Mouse (Mus musculus) MEL (cell line): ENCODE measurements around the gene Kcnmb2. TPM values are rescaled to one million over a fixed set of nuclear protein-coding genes. Genes with fewer than 3 reads are reported as not detected.

Source experiments
- DNase-seq: peaks from one replicate; pipeline ENCODE4 v3.0.0; 2011; ENCODE audit warnings: low read depth, low spot score
- H3K27ac ChIP-seq: 2 replicates; pipeline ENCODE4 v1.5.1; 2012; ENCODE audit warnings: low read depth, mild to moderate bottlenecking, control low read depth, low read length, moderate library complexity; ENCODE audit not compliant: control insufficient read depth
- H3K27me3 ChIP-seq, 2 experiments: fragments of 150-350 bp in 1 of 2; sonication (generic) in 1 of 2; 2 replicates each; pipeline ENCODE4 v1.6.1; 2012; ENCODE audit warnings: low read length in 2 of 2, mild to moderate bottlenecking in 2 of 2, improper control_type of control experiment in 1 of 2, moderate library complexity in 1 of 2; ENCODE audit not compliant: insufficient read depth in 2 of 2, control insufficient read depth in 1 of 2
- H3K36me3 ChIP-seq, 2 experiments: 2 replicates each; pipeline ENCODE4 v1.6.1; 2012 to 2014; ENCODE audit warnings: low read length in 2 of 2, improper control_type of control experiment in 1 of 2, inconsistent platforms in 1 of 2, mild to moderate bottlenecking in 1 of 2; ENCODE audit not compliant: insufficient read depth in 2 of 2, control insufficient read depth in 1 of 2
- H3K4me1 ChIP-seq, 2 experiments: fragments of 150-350 bp in 1 of 2; sonication (generic) in 1 of 2; 2 replicates each; pipeline ENCODE4 v1.6.1; 2012; ENCODE audit warnings: low read length in 2 of 2, improper control_type of control experiment in 1 of 2, mild to moderate bottlenecking in 1 of 2; ENCODE audit not compliant: insufficient read depth in 2 of 2, control insufficient read depth in 1 of 2
- H3K4me3 ChIP-seq, 2 experiments: fragments of 150-350 bp in 1 of 2; sonication (generic) in 1 of 2; 2 replicates each; pipeline ENCODE4 v1.5.1; 2012; ENCODE audit warnings: low read depth in 2 of 2, low read length in 2 of 2, mild to moderate bottlenecking in 2 of 2, moderate library complexity in 2 of 2, control low read depth in 1 of 2, improper control_type of control experiment in 1 of 2; ENCODE audit not compliant: control insufficient read depth in 1 of 2, insufficient read depth in 1 of 2
- H3K79me2 ChIP-seq: 2 replicates; pipeline ENCODE4 v1.6.1; 2012; ENCODE audit warnings: mild to moderate bottlenecking, low read length, moderate library complexity; ENCODE audit not compliant: control insufficient read depth, poor library complexity, insufficient read depth
- H3K9ac ChIP-seq: 2 replicates; pipeline ENCODE4 v1.6.1; 2012; ENCODE audit warnings: low read depth, mild to moderate bottlenecking, control low read depth, low read length, moderate library complexity; ENCODE audit not compliant: control insufficient read depth, poor library complexity, severe bottlenecking
- H3K9me3 ChIP-seq: fragments of 150-350 bp; sonication (generic); replicated peaks from 2 replicates; pipeline ENCODE4 v1.6.1; 2012; ENCODE audit warnings: mild to moderate bottlenecking, low read length, improper control_type of control experiment, moderate library complexity; ENCODE audit not compliant: insufficient read depth
- BHLHE40 ChIP-seq: IDR thresholded peaks from 2 replicates; pipeline ENCODE4 v1.6.1; 2012; ENCODE audit warnings: low read depth, mild to moderate bottlenecking, inconsistent platforms, low read length, improper control_type of control experiment, borderline replicate concordance
- CHD1 ChIP-seq: IDR thresholded peaks from 2 replicates; pipeline ENCODE4 v1.6.1; 2012; ENCODE audit warnings: low read depth, mild to moderate bottlenecking, inconsistent platforms, low read length, improper control_type of control experiment
- CHD2 ChIP-seq: IDR thresholded peaks from 2 replicates; pipeline ENCODE4 v1.6.1; 2011; ENCODE audit warnings: low read length, improper control_type of control experiment
- E2F4 ChIP-seq: IDR thresholded peaks from 2 replicates; pipeline ENCODE4 v1.6.1; 2011; ENCODE audit warnings: low read depth, low read length, improper control_type of control experiment, borderline replicate concordance
- ELF1 ChIP-seq: IDR thresholded peaks from 2 replicates; pipeline ENCODE4 v1.6.1; 2014; ENCODE audit warnings: low read depth, mild to moderate bottlenecking, inconsistent platforms, low read length, improper control_type of control experiment, moderate library complexity
- HCFC1 ChIP-seq: IDR thresholded peaks from 2 replicates; pipeline ENCODE4 v1.6.1; 2012; ENCODE audit warnings: low read depth, mild to moderate bottlenecking, inconsistent platforms, low read length, improper control_type of control experiment, moderate library complexity
- KAT2A ChIP-seq: conservative IDR thresholded peaks from 2 replicates; pipeline ENCODE4 v1.6.1; 2012; ENCODE audit warnings: low read depth, low read length, improper control_type of control experiment, inconsistent platforms
- MAZ ChIP-seq: IDR thresholded peaks from 2 replicates; pipeline ENCODE4 v1.6.1; 2012; ENCODE audit warnings: low read depth, mild to moderate bottlenecking, inconsistent platforms, low read length, improper control_type of control experiment
- MYB ChIP-seq: IDR thresholded peaks from 2 replicates; pipeline ENCODE4 v1.6.1; 2011; ENCODE audit warnings: mild to moderate bottlenecking, low read depth, low read length, improper control_type of control experiment
- MYC ChIP-seq: IDR thresholded peaks from 2 replicates; pipeline ENCODE4 v1.6.1; 2011; ENCODE audit warnings: low read depth, mild to moderate bottlenecking, low read length, improper control_type of control experiment, moderate library complexity
- POLR2AphosphoS2 ChIP-seq: IDR thresholded peaks from 2 replicates; pipeline ENCODE4 v1.6.1; 2011; ENCODE audit warnings: low read length, improper control_type of control experiment
- POLR2AphosphoS5 ChIP-seq: IDR thresholded peaks from 2 replicates; pipeline ENCODE4 v1.6.1; 2012; ENCODE audit warnings: low read depth, borderline replicate concordance, mild to moderate bottlenecking, inconsistent platforms, low read length, moderate library complexity, mixed read lengths
- SMC3 ChIP-seq: IDR thresholded peaks from 2 replicates; pipeline ENCODE4 v1.6.1; 2011; ENCODE audit warnings: low read depth, low read length, improper control_type of control experiment
- TBP ChIP-seq: IDR thresholded peaks from 2 replicates; pipeline ENCODE4 v1.8.0; 2011; ENCODE audit warnings: low read depth, low read length, improper control_type of control experiment
- TCF12 ChIP-seq: IDR thresholded peaks from 2 replicates; pipeline ENCODE4 v1.6.1; 2014; ENCODE audit warnings: low read depth, mild to moderate bottlenecking, inconsistent platforms, low read length, improper control_type of control experiment, moderate library complexity
- USF1 ChIP-seq: IDR thresholded peaks from 2 replicates; pipeline ENCODE4 v1.6.1; 2014; ENCODE audit warnings: low read depth, mild to moderate bottlenecking, inconsistent platforms, low read length, improper control_type of control experiment, moderate library complexity
- USF2 ChIP-seq, 2 experiments: IDR thresholded peaks; 2 replicates each; pipeline ENCODE4 v1.6.1; 2011 to 2012; ENCODE audit warnings: improper control_type of control experiment in 2 of 2, low read length in 2 of 2, borderline replicate concordance in 1 of 2, inconsistent platforms in 1 of 2, low read depth in 1 of 2, mild to moderate bottlenecking in 1 of 2; ENCODE audit not compliant: insufficient read depth in 1 of 2
- ZMIZ1 ChIP-seq: IDR thresholded peaks from 2 replicates; pipeline ENCODE4 v1.6.1; 2012; ENCODE audit warnings: low read depth, mild to moderate bottlenecking, inconsistent platforms, low read length, improper control_type of control experiment, moderate library complexity
- ZNF384 ChIP-seq: IDR thresholded peaks from 2 replicates; pipeline ENCODE4 v1.6.1; 2012; ENCODE audit warnings: low read depth, mild to moderate bottlenecking, inconsistent platforms, low read length, improper control_type of control experiment
- polyA plus RNA-seq, 2 experiments: library from polyadenylated mRNA; stranded (reverse) in 1 of 2; unstranded in 1 of 2; fragments of >175 nt in 1 of 2; fragments of >200 nt in 1 of 2; gene quantifications; 2 replicates each; pipeline versions ENCODE4 v1.2.1 to v1.2.4; 2012; ENCODE audit warnings: low replicate concordance in 2 of 2, low read depth in 1 of 2; ENCODE audit not compliant: insufficient read length in 2 of 2, insufficient read depth in 1 of 2, missing spikeins in 1 of 2
- total RNA-seq: library from RNA; depleted of rRNA; stranded (reverse); fragments of 300-350 nt; gene quantifications from 2 replicates; pipeline ENCODE4 v1.2.3, GENCODE M21; 2012

The Kcnmb2 gene
- total and polyA plus RNA-seq, 3 experiments, result not detected

GRCm38 (mm10) chr3:31961175-31961574, 58.9 kb downstream of the Kcnmb2 start:
- Histone ChIP-seq H3K27ac (no peak overlapping the region), H3K4me1 (no peaks in the 10 kb centered on the region)

GRCm38 (mm10) chr3:31963076-31963475, 60.8 kb downstream of the Kcnmb2 start:
- no peaks in the 10 kb centered on the region for H3K4me1 ChIP-seq
- DNase-seq, result no peak
- no peaks in the 10 kb centered on the region for H3K9me3 ChIP-seq
- TF ChIP-seq E2F4, result no peak
- TF ChIP-seq CHD1, result no peak
- TF ChIP-seq USF1, result no peak
- TF ChIP-seq HCFC1, result no peak
- TF ChIP-seq POLR2AphosphoS2, result no peak
- no peak overlapping the region for H3K27ac ChIP-seq
- H3K36me3 ChIP-seq, result no peaks in the 10 kb centered on the region
- no peaks in the 10 kb centered on the region for H3K27me3 ChIP-seq
- H3K9ac ChIP-seq, result no peak overlapping the region
- no peaks in the 10 kb centered on the region for H3K79me2 ChIP-seq
- H3K4me3 ChIP-seq, result no peak overlapping the region

More at GRCm38 (mm10) chr3:31961175-31961574, 58.9 kb downstream of the Kcnmb2 start:
- Histone ChIP-seq H3K36me3 (no peaks in the 10 kb centered on the region), H3K79me2 (no peaks in the 10 kb centered on the region), H3K27me3 (no peaks in the 10 kb centered on the region), H3K4me3 (no peak overlapping the region), H3K9me3 (no peaks in the 10 kb centered on the region), H3K9ac (no peak overlapping the region)
- DNase-seq, result no peak
- no peak for TF ChIP-seq ZMIZ1
- TF ChIP-seq E2F4, result no peak
- TF ChIP-seq KAT2A, result no peak

GRCm38 (mm10) chr3:31979661-31980060, 77.4 kb downstream of the Kcnmb2 start:
- H3K9ac ChIP-seq, result no peak overlapping the region
- H3K27me3 ChIP-seq, result no peaks in the 10 kb centered on the region
- TF ChIP-seq POLR2AphosphoS5 (no peak), TBP (no peak)
- no peak overlapping the region for H3K27ac ChIP-seq
- no peaks in the 10 kb centered on the region for H3K9me3 ChIP-seq
- H3K79me2 ChIP-seq, result no peaks in the 10 kb centered on the region
- no peaks in the 10 kb centered on the region for H3K4me1 ChIP-seq
- no peak overlapping the region for H3K4me3 ChIP-seq
- DNase-seq, result no peak
- no peaks in the 10 kb centered on the region for H3K36me3 ChIP-seq

GRCm38 (mm10) chr3:31982444-31982843, 80.1 kb downstream of the Kcnmb2 start:
- no peaks in the 10 kb centered on the region for H3K4me1 ChIP-seq
- no peak for DNase-seq
- H3K9me3 ChIP-seq, result no peaks in the 10 kb centered on the region
- no peaks in the 10 kb centered on the region for H3K79me2 ChIP-seq
- no peak overlapping the region for H3K9ac ChIP-seq
- H3K36me3 ChIP-seq, result no peaks in the 10 kb centered on the region
- H3K27ac ChIP-seq, result no peak overlapping the region
- no peak overlapping the region for H3K4me3 ChIP-seq
- H3K27me3 ChIP-seq, result no peaks in the 10 kb centered on the region
- TF ChIP-seq E2F4, result no peak
- no peak for TF ChIP-seq CHD2
- TF ChIP-seq MYB, result no peak
- no peak for TF ChIP-seq ZNF384
- no peak for TF ChIP-seq SMC3
- TF ChIP-seq ELF1, result no peak
- no peak for TF ChIP-seq BHLHE40
- TF ChIP-seq MYC, result no peak
- TF ChIP-seq HCFC1, result no peak
- TF ChIP-seq USF2 (IDR thresholded peaks at IDR 0.05; ENCODE audit: borderline replicate concordance in 1 of 2, insufficient read depth in 1 of 2, low read depth in 1 of 2, low read length in 2 of 2), result no peak
- no peak for TF ChIP-seq MAZ
- TF ChIP-seq POLR2AphosphoS5, result no peak
- TF ChIP-seq TCF12, result no peak
